In genomic region chr7:110237837-110238451, GRCm38 (mm10) we compare ENCODE assay signal across 8 mouse cellular contexts. TPM values are rescaled to one million over a fixed set of nuclear protein-coding genes. Genes with fewer than 3 reads are reported as not detected.
DNase-seq lines count a peak whose midpoint lies in the region; ATAC-seq and TF ChIP-seq lines count a peak whose summit lies in the region.

No protein-coding gene starts in this region.

- no peak for ATAC-seq in heart, embryonic 14.5 days (ENCODE audit: insufficient number of reproducible peaks, insufficient read depth, low FRiP score, low read depth)
- ATAC-seq in megakaryocyte progenitor cell, adult 5-6 weeks (replicated peaks; ENCODE audit: poor library complexity), result peak; percentile 12; the same call in 1 of the 2 replicates

- H3K27ac ChIP-seq in bone marrow, adult 2 months (ENCODE audit: control insufficient read depth, insufficient read depth, low read depth, low read length, poor library complexity), result 0 out of 2 replicates have a peak overlapping the region, but pooled peaks have one; percentile 34
- H3K27ac ChIP-seq in heart, embryonic 14.5 days (replicated peaks in 1 of 2; ENCODE audit: control insufficient read depth in 1 of 2, insufficient read depth in 1 of 2, low read depth in 2 of 2, low read length in 2 of 2), result peak overlapping the region; percentile 50 to 59

- H3K4me1 ChIP-seq in bone marrow, adult 2 months (ENCODE audit: control insufficient read depth, insufficient read depth, low read length), result peaks cover 8% of the 10 kb centered on the region
- H3K4me1 ChIP-seq in heart, embryonic 14.5 days (ENCODE audit: control insufficient read depth in 2 of 2, insufficient read depth in 2 of 2, low read length in 2 of 2), result peaks cover 3 to 16% of the 10 kb centered on the region in 2 experiments

- TF ChIP-seq POLR2A in bone marrow, adult 2 months (IDR thresholded peaks at IDR 0.05; ENCODE audit: borderline replicate concordance, control insufficient read depth, low read depth, low read length), result no peak

- H3K4me3 ChIP-seq in bone marrow, adult 2 months (replicated peaks; ENCODE audit: control insufficient read depth, low read depth, low read length), result no peak overlapping the region
- no peak overlapping the region for H3K4me3 ChIP-seq in heart, embryonic 14.5 days (ENCODE audit: control insufficient read depth in 1 of 2, insufficient read depth in 1 of 2, low read depth in 1 of 2, low read length in 2 of 2)

- peak; percentile 4 for DNase-seq in layer of hippocampus, adult 9-11 months
- no peak for DNase-seq in layer of hippocampus, postnatal 36 days
- no peak for DNase-seq in T-cell, adult 2 months (ENCODE audit: low spot score)
- no peak for DNase-seq in yolk sac, embryonic 10.5 days (ENCODE audit: low spot score)
- no peak for DNase-seq in thymus, postnatal 36 days

- no peaks in the 10 kb centered on the region for H3K27me3 ChIP-seq in heart, embryonic 14.5 days (ENCODE audit: control insufficient read depth, insufficient read depth, low read length)

- 0 out of 2 replicates have a peak overlapping the region, but pooled peaks have one; percentile 1 for H3K4me2 ChIP-seq in heart, embryonic 14.5 days (ENCODE audit: low read length)

- TF ChIP-seq CTCF in bone marrow, adult 2 months (IDR thresholded peaks at IDR 0.05; ENCODE audit: control insufficient read depth, insufficient read depth, low read length), result no peak

- no peak overlapping the region for H3K9ac ChIP-seq in heart, embryonic 14.5 days (ENCODE audit: low read length)

- no peaks in the 10 kb centered on the region for H3K9me3 ChIP-seq in heart, embryonic 14.5 days (ENCODE audit: control insufficient read depth, low read length)

- WGBS in bone marrow, adult 2 months, result 52% methylated on average over 2 of the region's 2 CpGs
- 46% methylated on average over 2 of the region's 2 CpGs for WGBS in heart, embryonic 14.5 days

- no peaks in the 10 kb centered on the region for H3K36me3 ChIP-seq in heart, embryonic 14.5 days (ENCODE audit: control insufficient read depth, insufficient read depth, low read length)

RNA-seq across cellular contexts. Expression of gene Swap70, which starts 16.4 kb away (rescaled TPM):
- 10 to 100 TPM; 10.7 TPM for total RNA-seq in layer of hippocampus, postnatal 36 days (2021)
- 12.6 and 23.1 TPM in 2 replicates for polyA plus RNA-seq in bone marrow, adult 2 months (2011; ENCODE audit: insufficient read depth, insufficient read length, low replicate concordance, missing spikeins)
- 17.8 and 19.0 TPM in 2 replicates for polyA plus RNA-seq in heart, embryonic 14.5 days (2014; fragmentation: Nextera tagmentation; extraction: Ambion mirVana)
- 30.1 and 36.6 TPM in 2 replicates for total RNA-seq in megakaryocyte progenitor cell, adult 5-6 weeks (2015)
- total RNA-seq in megakaryocyte progenitor cell, adult 5-6 weeks (2017), result 67.0 and 68.6 TPM in 2 replicates
